Mouse (Mus musculus) E14TG2a.4 (cell line): Measurements from ENCODE around the gene Lmbr1l.

Experiments
- CTCF ChIP-seq: conservative IDR thresholded peaks from 2 replicates; pipeline ENCODE4 v1.5.1; 2014; ENCODE audit warnings: low read length
- NANOG ChIP-seq: IDR thresholded peaks from 2 replicates; pipeline ENCODE4 v1.6.1; 2014; ENCODE audit warnings: borderline replicate concordance, low read length, mixed read lengths

GRCm38 (mm10) chr15:98869342-98870178 lies 48.5 kb downstream of the Lmbr1l start:
- TF ChIP-seq CTCF (no peak), NANOG (no peak)
